Mouse (Mus musculus) cerebellum, adult (tissue): ENCODE measurements around the gene Sptan1.
"Not testable (repeated sequence)": the region's sequence is repeated elsewhere in the genome, so short reads cannot be mapped to it uniquely, and the experiment has no call there.

ENCODE experiments used
- ATAC-seq: cut with Nextera tagmentation; 2 replicates; pipeline ENCODE4 v1.9.2; 2017; ENCODE audit warnings: mild to moderate bottlenecking, moderate library complexity, mixed read lengths; ENCODE audit not compliant: insufficient number of reproducible peaks, low FRiP score, low TSS enrichment

The Sptan1 gene

GRCm38 (mm10) chr2:29991962-29992361, 26.6 kb downstream of the Sptan1 start:
- no peak for ATAC-seq

DNA sequence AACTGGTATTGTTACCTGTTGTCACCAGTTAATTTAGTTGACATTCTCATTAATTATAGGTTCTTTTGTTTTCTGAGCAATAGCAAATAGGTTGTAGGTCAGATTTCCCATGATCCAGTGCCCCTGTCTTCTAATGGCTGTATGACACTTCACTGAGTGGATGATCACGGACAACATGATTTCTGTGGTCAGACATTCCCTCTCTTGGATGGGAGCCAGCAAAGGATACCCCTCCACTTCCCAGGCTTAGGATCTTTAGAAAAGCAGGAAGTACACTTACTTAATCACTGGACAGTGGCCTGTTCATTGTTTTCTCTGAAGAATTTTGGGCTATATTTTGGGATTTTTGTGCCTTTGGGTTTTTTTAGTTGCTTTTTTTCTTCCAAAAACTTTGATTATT, 43.7 kb downstream of the Sptan1 start:
- no peak for ATAC-seq

DNA sequence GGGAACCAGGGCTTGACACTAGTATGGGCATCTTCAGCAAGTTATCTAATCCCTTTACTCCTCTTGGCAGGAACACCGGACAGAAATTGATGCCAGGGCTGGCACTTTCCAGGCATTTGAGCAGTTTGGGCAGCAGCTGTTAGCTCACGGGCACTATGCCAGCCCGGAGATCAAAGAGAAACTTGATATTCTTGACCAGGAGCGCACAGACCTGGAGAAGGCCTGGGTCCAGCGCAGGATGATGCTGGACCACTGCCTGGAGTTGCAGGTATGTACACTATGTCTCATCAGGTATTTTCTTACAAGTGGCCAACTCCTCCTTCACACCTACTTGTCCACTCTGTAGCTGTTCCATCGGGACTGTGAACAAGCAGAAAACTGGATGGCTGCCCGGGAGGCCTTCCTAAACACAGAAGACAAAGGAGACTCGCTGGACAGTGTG, 45.5 kb downstream of the Sptan1 start:
- ATAC-seq = no peak; the same call in 1 of the 2 replicates

DNA sequence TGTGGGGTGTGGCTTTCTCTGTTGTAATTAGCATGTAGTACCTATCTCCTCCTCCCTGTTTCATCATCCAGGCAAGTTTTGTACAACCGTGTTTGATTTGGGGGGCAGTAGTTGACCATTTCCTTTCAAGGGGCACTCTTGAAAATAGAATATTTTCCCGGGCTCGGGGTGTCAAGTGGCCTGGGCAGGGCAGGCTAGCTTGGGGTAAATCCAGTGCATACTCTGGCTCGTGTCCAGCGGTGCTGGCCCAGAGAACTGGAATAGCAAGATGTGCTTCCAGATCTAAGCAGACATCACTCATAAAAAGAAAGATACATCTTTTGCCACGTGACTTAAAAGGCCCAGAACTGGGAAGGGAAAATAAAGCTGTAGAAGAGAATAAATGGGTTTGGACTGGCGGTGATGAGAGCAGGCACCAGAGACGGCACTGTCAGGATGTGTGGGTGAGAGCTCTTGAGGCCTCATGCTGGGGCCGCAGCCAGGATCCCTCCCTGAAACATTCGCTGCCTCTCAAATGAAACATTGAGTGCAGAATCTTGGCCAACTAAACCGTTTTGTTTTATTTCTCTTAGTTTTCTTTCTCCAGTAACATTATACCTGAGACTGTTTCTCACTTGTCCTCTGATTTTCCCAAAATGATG, 49.1 kb downstream of the Sptan1 start:
- ATAC-seq = no peak

DNA sequence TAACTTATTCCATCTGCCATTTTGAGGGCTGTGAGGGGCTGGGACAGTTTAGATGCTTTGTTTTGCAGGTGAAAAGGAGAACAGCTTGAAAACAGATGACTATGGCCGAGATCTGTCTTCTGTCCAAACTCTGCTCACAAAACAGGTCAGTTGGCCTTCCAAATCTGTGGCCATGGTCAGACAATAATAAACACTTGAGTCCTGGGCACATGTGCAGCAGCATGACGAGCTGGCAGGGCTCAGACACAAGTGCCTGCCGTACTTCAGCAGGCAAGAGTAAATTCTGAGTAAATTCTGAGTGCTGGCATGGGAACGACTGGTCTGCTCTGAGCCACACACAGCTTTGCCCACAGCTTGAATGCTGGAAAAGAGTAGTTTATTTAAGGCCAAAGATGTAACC, 60.1 kb downstream of the Sptan1 start:
- no peak for ATAC-seq

DNA sequence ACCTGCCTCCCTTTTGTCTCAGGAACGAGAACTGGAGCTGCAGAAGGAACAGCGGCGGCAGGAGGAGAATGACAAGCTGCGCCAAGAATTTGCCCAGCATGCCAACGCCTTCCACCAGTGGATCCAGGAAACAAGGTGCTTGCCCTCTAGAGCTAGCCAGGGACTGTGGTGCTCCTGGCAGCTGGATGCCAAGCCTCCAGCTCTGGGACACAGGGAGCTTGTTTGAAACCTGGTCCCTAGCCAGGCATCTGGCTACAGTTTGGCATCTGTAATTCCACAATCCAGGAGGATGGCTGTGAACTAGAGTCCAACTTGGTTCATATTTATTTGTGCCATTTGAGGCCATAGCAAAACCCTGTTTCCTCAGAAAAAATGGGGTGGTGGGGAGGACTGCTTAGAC, 61.6 kb downstream of the Sptan1 start:
- no peak for ATAC-seq

DNA sequence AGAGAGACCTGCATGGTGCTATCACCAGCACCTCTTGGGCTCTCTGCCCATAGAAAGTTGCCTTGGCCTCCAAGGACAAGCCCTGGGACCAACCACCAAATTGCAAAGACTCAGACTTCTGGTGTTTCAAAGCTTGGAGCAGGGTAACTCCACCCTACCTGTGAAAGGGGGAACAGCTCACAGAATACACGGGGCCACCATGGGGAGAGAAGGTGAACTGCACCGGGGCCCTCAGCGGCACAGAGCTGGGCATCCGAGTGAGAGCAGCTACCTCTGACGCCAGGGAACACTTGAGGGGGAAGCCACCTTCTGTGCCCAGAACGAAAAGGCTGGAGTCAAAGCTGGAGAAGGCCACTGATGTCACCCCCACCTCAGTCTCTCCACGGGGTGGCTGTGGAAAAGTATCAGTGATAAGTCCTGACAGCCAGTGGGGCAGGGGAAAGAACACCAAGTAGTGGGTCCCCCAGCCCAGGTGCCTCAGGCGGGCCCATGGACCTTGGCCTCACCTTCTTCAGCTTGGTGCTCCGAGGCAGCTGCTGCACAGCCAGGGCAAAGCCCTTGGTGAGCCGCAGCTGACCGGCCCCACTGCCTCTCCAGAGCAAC, 67.0 kb downstream of the Sptan1 start:
- ATAC-seq = no peak

- ATAC-seq = no peak
Observed at GRCm38 (mm10) chr2:30032957-30033356, 67.6 kb downstream of the Sptan1 start.

GRCm38 (mm10) chr2:30037762-30038161, 72.4 kb downstream of the Sptan1 start:
- no peak for ATAC-seq

DNA sequence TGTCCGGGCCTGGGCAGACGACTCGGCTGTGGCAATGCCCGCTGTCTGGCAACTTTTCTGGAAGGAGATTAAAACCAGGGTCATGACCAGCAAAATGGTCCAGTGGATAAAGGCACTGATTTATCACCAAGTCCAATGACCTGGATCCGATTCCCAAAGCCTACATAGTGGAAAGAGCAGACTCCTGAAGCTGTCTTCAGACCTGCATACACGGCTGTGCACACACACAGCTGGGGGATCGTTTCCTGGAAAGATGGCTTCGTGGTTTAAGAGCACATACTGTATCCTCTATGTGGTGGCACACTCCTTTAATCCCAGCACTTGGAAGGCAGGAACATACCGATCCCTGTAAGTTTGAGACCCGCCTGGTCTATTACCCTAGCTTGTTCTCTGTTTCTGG, 73.0 kb downstream of the Sptan1 start:
- no peak for ATAC-seq

DNA sequence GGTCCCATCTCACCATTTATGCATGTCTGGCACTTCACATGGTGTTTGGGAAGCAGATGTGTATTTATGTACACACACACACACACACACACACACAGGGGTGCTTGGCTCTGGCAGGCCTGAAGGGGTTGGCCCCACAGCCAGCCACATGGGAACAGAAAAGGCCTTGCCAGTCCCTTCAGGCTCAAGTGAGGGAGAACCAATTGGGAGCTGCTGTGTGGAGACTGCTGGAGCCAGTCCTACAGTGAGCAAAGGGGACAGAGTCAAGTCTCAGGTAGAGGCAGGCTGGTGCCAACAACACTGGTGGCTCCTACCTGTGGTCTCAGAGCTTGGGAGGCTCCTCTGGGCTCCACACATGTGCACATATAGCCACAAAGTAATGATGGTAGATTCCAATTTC, 74.3 kb downstream of the Sptan1 start:
- no peak for ATAC-seq

DNA sequence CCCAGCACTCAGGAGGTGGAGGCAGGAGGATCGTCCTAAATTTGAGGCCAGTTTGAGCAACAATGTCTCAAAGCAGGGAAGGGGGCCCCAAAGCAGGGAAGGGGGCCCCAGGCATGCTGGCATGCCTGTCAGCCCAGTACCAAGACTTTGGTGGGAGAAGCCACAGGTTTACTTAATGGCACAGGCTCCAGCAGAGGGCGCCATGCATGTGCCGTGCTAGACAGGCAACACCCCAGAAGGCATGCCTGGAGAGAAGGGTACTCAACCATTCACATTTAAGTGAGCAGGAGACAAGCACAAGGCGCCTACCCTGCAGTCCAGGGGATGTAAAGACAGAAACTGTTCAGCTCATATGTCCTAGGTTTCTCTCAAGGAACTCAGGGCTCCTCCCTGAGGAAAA, 77.1 kb downstream of the Sptan1 start:
- 0 out of 2 replicates have a peak, but pooled peaks have one; percentile 20 for ATAC-seq

DNA sequence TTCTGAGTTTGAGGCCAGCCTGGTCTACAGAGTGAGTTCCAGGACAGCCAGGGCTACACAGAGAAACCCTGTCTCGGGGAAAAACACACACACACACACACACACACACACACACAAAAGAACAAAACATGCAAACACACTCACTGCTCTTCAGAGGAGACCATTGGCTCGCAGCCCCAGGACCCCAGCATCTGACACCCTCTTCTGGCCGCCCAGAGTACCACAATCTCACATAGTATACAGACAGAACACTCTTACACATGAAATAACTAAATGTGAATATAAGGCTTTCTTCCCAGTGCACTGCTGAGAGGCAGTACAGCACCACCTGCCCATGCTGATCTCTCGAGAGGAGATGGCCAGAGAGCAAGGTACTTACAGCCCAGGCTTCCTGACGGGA, 79.2 kb downstream of the Sptan1 start:
- ATAC-seq = no peak

DNA sequence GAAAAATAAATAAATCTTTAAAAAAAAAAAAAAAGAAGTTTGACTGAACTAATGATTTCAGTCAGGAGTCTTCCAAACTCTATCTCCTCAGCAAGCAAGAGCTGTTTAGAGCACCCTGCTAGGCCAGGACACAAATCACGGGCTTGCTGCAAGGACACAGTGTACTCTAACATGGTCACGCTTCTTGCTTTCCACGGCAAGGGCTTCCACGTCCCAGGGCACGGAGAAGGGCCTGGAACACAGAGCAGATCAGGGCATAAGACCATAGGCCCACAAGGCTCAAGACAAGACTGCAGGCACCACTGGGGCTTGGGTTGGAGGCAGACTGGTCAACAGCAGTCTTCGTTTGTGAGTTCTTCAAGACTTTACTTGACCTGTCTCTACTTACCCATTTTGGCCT, 81.8 kb downstream of the Sptan1 start:
- no peak for ATAC-seq

DNA sequence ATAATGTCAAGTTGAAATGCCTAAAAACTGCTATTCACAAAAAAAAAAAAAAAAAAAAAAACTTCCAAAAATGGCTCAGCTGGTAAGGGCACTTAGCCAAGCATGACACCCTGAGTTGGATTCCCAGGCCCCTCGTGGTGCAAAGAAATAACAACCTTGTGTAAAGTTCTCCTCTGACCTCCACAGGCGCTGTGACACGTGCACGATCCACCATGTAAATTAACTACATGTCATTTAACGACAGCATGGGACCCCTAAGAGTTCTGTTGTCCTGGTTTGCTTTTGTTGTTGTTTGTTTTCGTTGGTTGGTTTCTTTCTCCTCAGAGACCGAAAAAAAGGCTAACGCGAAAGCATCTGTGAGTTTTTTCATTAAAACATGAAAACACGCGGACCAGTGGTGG, 82.7 kb downstream of the Sptan1 start:
- ATAC-seq = no peak

DNA sequence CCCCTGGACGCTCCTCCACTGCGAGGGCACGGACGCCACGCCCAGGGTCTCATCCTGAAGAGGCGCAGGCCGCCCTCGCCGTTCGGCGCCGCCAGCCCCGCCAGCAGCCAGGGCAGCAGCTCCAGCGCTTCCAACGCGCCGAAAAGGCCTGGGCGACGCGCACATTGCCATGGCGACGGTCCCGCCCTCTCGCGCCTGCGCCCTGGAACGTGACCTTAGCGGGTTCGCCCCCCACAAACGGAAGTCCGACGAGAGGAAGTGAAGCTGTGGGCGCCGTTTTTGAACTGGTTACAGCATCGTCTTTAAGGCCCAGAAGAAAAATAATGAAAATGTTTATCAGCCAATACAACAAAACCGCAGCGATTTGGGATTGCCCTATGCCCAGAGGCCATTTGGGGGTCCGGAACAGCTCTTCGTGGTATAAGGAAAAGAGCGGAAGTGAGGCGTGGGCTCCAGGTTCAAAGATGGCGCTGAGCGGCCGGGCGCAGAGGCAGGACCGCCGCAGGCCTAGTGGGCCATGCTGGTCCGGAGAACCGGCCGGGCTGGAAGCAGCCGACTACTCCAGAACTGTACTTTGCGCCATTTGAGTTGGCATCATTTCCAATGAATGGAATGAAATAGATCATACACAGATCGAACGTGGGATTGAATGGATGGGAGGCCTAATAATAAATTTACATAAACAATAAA, 83.5 kb downstream of the Sptan1 start, which contains the start of gene Wdr34:
Gene Wdr34 (minus strand): TSS at position 183 of the 690 bp plus-strand sequence.
- ATAC-seq = peak; percentile 86; the same call in 1 of the 2 replicates

DNA sequence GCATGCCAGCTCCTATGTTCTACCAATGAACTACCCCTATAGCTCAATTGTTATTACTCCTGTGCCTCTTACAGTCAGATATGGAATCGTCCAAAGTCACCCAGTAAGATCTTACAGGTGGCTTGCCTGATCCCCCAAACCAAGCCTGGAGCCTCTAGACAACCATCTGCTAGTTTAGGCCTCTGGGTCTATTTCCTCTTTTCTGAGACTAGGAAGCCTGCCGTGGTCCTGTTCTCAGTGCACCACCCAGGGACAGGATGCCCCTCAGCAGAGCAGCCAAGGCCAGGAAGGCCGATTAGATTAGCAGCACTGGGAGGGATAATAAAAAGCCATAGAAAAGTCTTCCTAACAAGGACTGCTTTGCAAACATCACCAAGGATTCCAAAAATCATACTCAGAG, 84.5 kb downstream of the Sptan1 start:
- no peak for ATAC-seq

DNA sequence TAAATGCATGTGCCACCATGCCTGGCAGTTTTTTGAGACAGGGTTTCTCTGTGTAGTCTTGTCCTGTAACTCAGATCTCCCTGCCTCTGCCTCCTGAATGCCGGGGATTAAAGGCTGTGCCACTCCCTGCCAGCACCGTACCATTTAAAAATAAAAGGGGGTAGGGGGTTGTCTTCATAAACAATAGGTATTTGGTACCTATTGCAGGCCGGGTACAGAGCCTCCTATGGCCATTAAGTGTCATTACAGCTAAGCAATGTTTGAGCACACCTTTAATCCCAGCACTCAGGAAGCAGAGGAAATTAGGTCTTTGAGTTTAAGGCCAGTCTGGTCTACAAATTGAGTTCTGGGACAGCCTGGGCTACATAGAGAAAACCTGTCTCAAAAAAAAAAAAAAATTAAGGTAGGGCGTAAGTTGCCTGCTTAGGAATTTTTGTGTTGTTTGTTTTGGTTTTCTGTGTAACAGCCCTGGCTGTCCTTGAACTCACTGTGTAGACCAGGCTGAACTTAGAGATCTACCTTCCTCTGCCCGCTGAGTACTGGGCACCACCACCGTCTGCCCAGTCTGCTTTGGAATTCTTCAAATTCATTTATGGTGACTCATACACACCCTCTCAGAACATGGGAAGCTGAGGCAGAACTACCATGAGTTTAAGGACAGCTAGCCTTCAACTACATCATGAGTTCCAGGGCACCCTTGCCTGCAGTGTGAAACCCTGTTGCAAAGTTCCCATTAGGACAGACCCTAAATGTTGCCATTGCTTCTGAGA, 86.8 kb downstream of the Sptan1 start:
- ATAC-seq = no peak

GRCm38 (mm10) chr2:30055310-30055709, 90.0 kb downstream of the Sptan1 start:
- not testable (repeated sequence) for ATAC-seq

GRCm38 (mm10) chr2:30056736-30057135, 91.4 kb downstream of the Sptan1 start:
- ATAC-seq = no peak
